Mouse (Mus musculus) E14TG2a.4 (cell line): ENCODE data around the gene Gm21970.
A peak's percentile ranks its signal among the peaks of the same experiment; 100 is the strongest.

Experiments
- CTCF ChIP-seq: conservative IDR thresholded peaks from 2 replicates; pipeline ENCODE4 v1.5.1; 2014; ENCODE audit warnings: low read length
- NANOG ChIP-seq: IDR thresholded peaks from 2 replicates; pipeline ENCODE4 v1.6.1; 2014; ENCODE audit warnings: borderline replicate concordance, low read length, mixed read lengths

DNA sequence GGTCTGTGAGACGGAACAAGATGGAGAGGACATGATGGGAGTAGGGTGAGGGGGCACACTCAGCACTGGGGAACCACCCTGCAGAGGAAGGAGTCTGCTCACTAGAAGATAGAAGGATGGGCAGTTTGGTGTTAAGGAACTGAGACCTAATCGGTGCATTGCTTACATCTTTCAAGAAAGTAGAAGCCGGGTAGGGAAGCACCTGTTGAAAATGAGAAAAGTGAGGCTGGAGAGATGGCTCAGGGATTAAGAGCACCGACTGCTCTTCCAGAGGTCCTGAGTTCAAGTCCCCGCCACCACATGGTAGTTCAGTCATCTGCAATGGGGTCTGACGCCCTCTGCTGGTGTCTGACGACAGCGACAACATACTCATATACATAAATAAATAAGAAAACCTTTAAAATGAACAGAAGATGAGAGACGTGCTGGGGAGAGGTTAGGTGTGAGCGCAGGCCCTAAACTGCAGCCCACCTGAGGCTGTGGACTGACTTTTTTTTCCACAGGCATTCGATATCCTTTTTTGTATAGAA is 68.4 kb downstream of the Gm21970 start:
- TF ChIP-seq CTCF, result peak; percentile 18; the same call in 1 of the 2 replicates
- TF ChIP-seq NANOG, result no peak
